Mouse (Mus musculus) myocyte (in vitro differentiated cells): Measurements from ENCODE around the gene Hspa1b. TPM values are rescaled to one million over a fixed set of nuclear protein-coding genes. Genes with fewer than 3 reads are reported as not detected.

Experiments used
- H3K27me3 ChIP-seq: one replicate; pipeline ENCODE4 v1.6.1; 2011; ENCODE audit not compliant: control insufficient read depth, insufficient read depth, insufficient read length
- H3K36me3 ChIP-seq: one replicate; pipeline ENCODE4 v1.6.1; 2011; ENCODE audit not compliant: control insufficient read depth, insufficient read depth
- H3K4me2 ChIP-seq: one replicate; pipeline ENCODE4 v1.6.1; 2011; ENCODE audit warnings: low read depth, control low read depth
- H3K4me3 ChIP-seq: one replicate; pipeline ENCODE4 v1.5.1; 2011; ENCODE audit warnings: mild to moderate bottlenecking, control low read depth, moderate library complexity
- H3K79me2 ChIP-seq: one replicate; pipeline ENCODE4 v1.6.1; 2011; ENCODE audit not compliant: control insufficient read depth, insufficient read depth
- H3ac ChIP-seq: one replicate; pipeline ENCODE4 v1.6.1; 2011; ENCODE audit not compliant: control insufficient read depth, insufficient read length
- MAX ChIP-seq: IDR thresholded peaks from one replicate; pipeline ENCODE4 v1.6.1; 2011; ENCODE audit warnings: low read depth, mild to moderate bottlenecking, control low read depth
- MYOD1 ChIP-seq, 3 experiments: IDR thresholded peaks; one replicate each; pipeline ENCODE4 v1.6.1; 2011; ENCODE audit warnings: control low read depth in 2 of 3, low read depth in 2 of 3, mild to moderate bottlenecking in 2 of 3, moderate library complexity in 1 of 3; ENCODE audit not compliant: insufficient read length in 2 of 3, control insufficient read depth in 1 of 3
- POLR2A ChIP-seq: IDR thresholded peaks from one replicate; pipeline ENCODE4 v1.6.1; 2011; ENCODE audit warnings: low read depth, mild to moderate bottlenecking, control low read depth, moderate library complexity; ENCODE audit not compliant: insufficient read length
- POLR2AphosphoS2 ChIP-seq: IDR thresholded peaks from one replicate; pipeline ENCODE4 v1.6.1; 2011; ENCODE audit warnings: low read depth, control low read depth; ENCODE audit not compliant: insufficient read length
- TCF3 ChIP-seq: IDR thresholded peaks from one replicate; pipeline ENCODE4 v1.6.1; 2011; ENCODE audit warnings: low read depth, control low read depth; ENCODE audit not compliant: insufficient read length
- USF1 ChIP-seq: IDR thresholded peaks from one replicate; pipeline ENCODE4 v1.6.1; 2011; ENCODE audit warnings: low read depth, mild to moderate bottlenecking, control low read depth, moderate library complexity
- polyA plus RNA-seq: library from polyadenylated mRNA; unstranded; fragments of >200 nt; fragmentation: generic; extraction: Trizol; gene quantifications from one replicate; pipeline ENCODE4 v1.2.1, GENCODE M21; 2012; ENCODE audit warnings: missing spikeins

Gene Hspa1b
- polyA plus RNA-seq, 1 experiment: 7.3 TPM

DNA sequence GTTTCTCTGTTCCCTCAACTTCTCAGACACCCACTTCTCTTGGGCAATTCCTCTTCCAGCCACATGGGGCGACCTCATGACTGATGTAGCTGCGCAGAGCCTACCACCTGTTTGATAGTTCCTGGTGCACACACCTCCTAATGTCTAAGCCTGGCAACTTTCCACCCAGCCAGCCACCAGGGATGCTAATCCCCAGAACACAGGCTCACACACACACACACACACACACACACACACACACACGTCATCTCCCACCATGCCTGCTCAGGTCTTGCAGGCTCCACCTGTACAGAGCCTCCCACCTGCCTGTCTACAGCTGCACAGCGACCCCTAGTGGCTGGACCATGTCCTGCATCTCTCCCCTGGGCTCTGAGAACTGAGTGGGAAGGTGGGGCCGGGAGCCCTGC lies 47.1 kb downstream of the Hspa1b start:
- Histone ChIP-seq H3K4me2 (no peak overlapping the region), H3K27me3 (no peaks in the 10 kb centered on the region), H3K4me3 (no peak overlapping the region), H3K36me3 (peaks cover 22% of the 10 kb centered on the region), H3ac (no peak overlapping the region), H3K79me2 (no peaks in the 10 kb centered on the region)
- no peak for TF ChIP-seq MAX
- TF ChIP-seq MYOD1 (IDR thresholded peaks at IDR 0.05; ENCODE audit: control insufficient read depth in 1 of 3, insufficient read length in 2 of 3, low read depth in 2 of 3): peak in 1 of 3 experiments; percentile 38
- peak; percentile 67 for TF ChIP-seq POLR2AphosphoS2
- no peak for TF ChIP-seq USF1
- TF ChIP-seq TCF3: no peak

DNA sequence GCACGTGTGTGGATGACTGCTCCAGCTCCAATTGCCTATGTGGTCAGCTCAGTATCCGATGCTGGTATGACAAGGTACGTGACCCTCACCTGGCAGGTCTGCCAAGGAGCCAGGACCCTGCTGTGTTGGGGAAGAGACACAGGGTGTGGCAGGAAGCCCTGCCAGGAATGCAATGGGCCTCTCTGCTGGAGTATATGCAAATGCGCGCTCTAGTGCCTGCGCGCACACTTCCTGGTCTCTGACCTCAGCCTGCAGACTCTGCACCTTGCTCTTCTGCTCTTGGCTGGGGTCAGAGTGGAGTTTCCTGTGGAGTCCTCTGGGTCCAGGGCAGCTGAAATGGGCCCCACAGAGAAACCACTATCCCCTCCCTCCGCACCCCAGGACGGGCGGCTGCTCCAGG lies 48.1 kb downstream of the Hspa1b start:
- Histone ChIP-seq H3K27me3 (no peaks in the 10 kb centered on the region), H3K79me2 (no peaks in the 10 kb centered on the region), H3K4me2 (no peak overlapping the region), H3ac (no peak overlapping the region), H3K36me3 (peaks cover 22% of the 10 kb centered on the region), H3K4me3 (no peak overlapping the region)
- TF ChIP-seq MYOD1 (IDR thresholded peaks at IDR 0.05; ENCODE audit: control insufficient read depth in 1 of 3, insufficient read length in 2 of 3, low read depth in 2 of 3) (no peak), POLR2A (peak; percentile 3)

Other genes starting within 250 kb of the Hspa1b start
- not detected for gene C4b, start 215.4 kb downstream of the Hspa1b start, polyA plus RNA-seq
- gene Cyp21a1, start 154.7 kb downstream of the Hspa1b start, polyA plus RNA-seq: not detected
- gene Stk19, start 122.3 kb downstream of the Hspa1b start, polyA plus RNA-seq: 29.9 TPM
- 25.7 TPM for gene Dxo, start 122.2 kb downstream of the Hspa1b start, polyA plus RNA-seq
- gene Skiv2l, start 109.0 kb downstream of the Hspa1b start, polyA plus RNA-seq: 38.4 TPM
- 60.0 TPM for gene Nelfe, start 108.8 kb downstream of the Hspa1b start, polyA plus RNA-seq
- 0.37 TPM for gene Cfb, start 96.7 kb downstream of the Hspa1b start, polyA plus RNA-seq
- gene Zbtb12, start 79.8 kb downstream of the Hspa1b start, polyA plus RNA-seq: 10.2 TPM
- not detected for gene Gm20547, start 77.2 kb downstream of the Hspa1b start, polyA plus RNA-seq
- 0.43 TPM for gene C2, start 61.0 kb downstream of the Hspa1b start, polyA plus RNA-seq
- 94.5 TPM for gene Ehmt2, start 60.8 kb downstream of the Hspa1b start, polyA plus RNA-seq
- gene Slc44a4, start 44.8 kb downstream of the Hspa1b start, polyA plus RNA-seq: 14.6 TPM
- gene Neu1, start 28.0 kb downstream of the Hspa1b start, polyA plus RNA-seq: 30.1 TPM
- not detected for gene Gm20481, start 10.7 kb upstream of the Hspa1b start, polyA plus RNA-seq
- 1.8 TPM for gene Hspa1a, start 12.9 kb upstream of the Hspa1b start, polyA plus RNA-seq
- gene Hspa1l, start 13.5 kb upstream of the Hspa1b start, polyA plus RNA-seq: 1.3 TPM
- 52.3 TPM for gene Lsm2, start 22.6 kb upstream of the Hspa1b start, polyA plus RNA-seq
- gene Vars, start 41.7 kb upstream of the Hspa1b start, polyA plus RNA-seq: 208 TPM
- 0.05 TPM for gene Vwa7, start 57.3 kb upstream of the Hspa1b start, polyA plus RNA-seq
- 0.14 TPM for gene Sapcd1, start 68.8 kb upstream of the Hspa1b start, polyA plus RNA-seq
- gene Msh5, start 87.5 kb upstream of the Hspa1b start, polyA plus RNA-seq: 2.1 TPM
- 412 TPM for gene Clic1, start 90.7 kb upstream of the Hspa1b start, polyA plus RNA-seq
- gene Ddah2, start 99.8 kb upstream of the Hspa1b start, polyA plus RNA-seq: 101 TPM
- gene Ly6g6c, start 106.2 kb upstream of the Hspa1b start, polyA plus RNA-seq: 0.18 TPM
- not detected for gene Mpig6b, start 106.9 kb upstream of the Hspa1b start, polyA plus RNA-seq
- gene Ly6g6e, start 117.7 kb upstream of the Hspa1b start, polyA plus RNA-seq: not detected
- not detected for gene Ly6g6d, start 118.8 kb upstream of the Hspa1b start, polyA plus RNA-seq
- not detected for gene Ly6g6f, start 126.4 kb upstream of the Hspa1b start, polyA plus RNA-seq
- 64.7 TPM for gene Abhd16a, start 130.0 kb upstream of the Hspa1b start, polyA plus RNA-seq
- not detected for gene Ly6g5c, start 149.0 kb upstream of the Hspa1b start, polyA plus RNA-seq
- 0.11 TPM for gene Ly6g5b, start 156.2 kb upstream of the Hspa1b start, polyA plus RNA-seq
- 17.4 TPM for gene Gpank1, start 162.2 kb upstream of the Hspa1b start, polyA plus RNA-seq
- 320 TPM for gene Csnk2b, start 162.8 kb upstream of the Hspa1b start, polyA plus RNA-seq
- gene D17H6S53E, start 167.1 kb upstream of the Hspa1b start, polyA plus RNA-seq: 12.8 TPM
- gene Apom, start 172.8 kb upstream of the Hspa1b start, polyA plus RNA-seq: 0.18 TPM
- 271 TPM for gene Bag6, start 175.9 kb upstream of the Hspa1b start, polyA plus RNA-seq
- gene Prrc2a, start 205.7 kb upstream of the Hspa1b start, polyA plus RNA-seq: 153 TPM
- gene Aif1, start 216.8 kb upstream of the Hspa1b start, polyA plus RNA-seq: not detected
- 4.3 TPM for gene Lst1, start 229.2 kb upstream of the Hspa1b start, polyA plus RNA-seq
- 0.05 TPM for gene Ltb, start 235.2 kb upstream of the Hspa1b start, polyA plus RNA-seq
- 0.05 TPM for gene Tnf, start 242.8 kb upstream of the Hspa1b start, polyA plus RNA-seq
- gene Lta, start 246.1 kb upstream of the Hspa1b start, polyA plus RNA-seq: 0.26 TPM